Mouse (Mus musculus): ENCODE measurements around the gene Cpsf2.

Gene Cpsf2

GRCm38 (mm10) chr12:101980266-101980665 is 4.5 kb downstream of the Cpsf2 start:
- peak in 1 of 2 experiments; percentile 28 for DNase-seq (ENCODE audit: low spot score in 2 of 2)

- DNase-seq (ENCODE audit: low spot score in 2 of 2): no peak
Measured at GRCm38 (mm10) chr12:101981559-101981958, 5.8 kb downstream of the Cpsf2 start.

- DNase-seq (ENCODE audit: low spot score in 2 of 2): no peak
Measured at GRCm38 (mm10) chr12:101982977-101983376, 7.2 kb downstream of the Cpsf2 start.

- no peak for DNase-seq (ENCODE audit: low spot score in 2 of 2)
Measured at GRCm38 (mm10) chr12:101985110-101985509, 9.3 kb downstream of the Cpsf2 start.

- DNase-seq (ENCODE audit: low spot score in 2 of 2): no peak
Measured at GRCm38 (mm10) chr12:101987659-101988058, 11.9 kb downstream of the Cpsf2 start.

GRCm38 (mm10) chr12:101994576-101995467 is 19.0 kb downstream of the Cpsf2 start:
- DNase-seq (ENCODE audit: low spot score in 2 of 2): no peak

- DNase-seq (ENCODE audit: low spot score in 2 of 2): no peak
Measured at GRCm38 (mm10) chr12:101998929-101999328, 23.1 kb downstream of the Cpsf2 start.

- DNase-seq (ENCODE audit: low spot score in 2 of 2): no peak
Measured at GRCm38 (mm10) chr12:102000785-102001184, 25.0 kb downstream of the Cpsf2 start.

GRCm38 (mm10) chr12:102008111-102008977 is 32.6 kb downstream of the Cpsf2 start:
- no peak for DNase-seq (ENCODE audit: low spot score in 2 of 2)

- DNase-seq (ENCODE audit: low spot score in 2 of 2): no peak
Measured at GRCm38 (mm10) chr12:102009551-102009950, 33.8 kb downstream of the Cpsf2 start.

- DNase-seq (ENCODE audit: low spot score in 2 of 2): no peak
Measured at GRCm38 (mm10) chr12:102014411-102014810, 38.6 kb downstream of the Cpsf2 start.

- DNase-seq (ENCODE audit: low spot score in 2 of 2): no peak
Measured at GRCm38 (mm10) chr12:102015127-102015526, 39.3 kb downstream of the Cpsf2 start.

GRCm38 (mm10) chr12:102021923-102022322 is 46.1 kb downstream of the Cpsf2 start:
- DNase-seq (ENCODE audit: low spot score in 2 of 2): no peak

GRCm38 (mm10) chr12:102029184-102029583 is 53.4 kb downstream of the Cpsf2 start:
- DNase-seq (ENCODE audit: low spot score in 2 of 2): no peak

- DNase-seq (ENCODE audit: low spot score in 2 of 2): no peak
Measured at GRCm38 (mm10) chr12:102029892-102030446, 54.2 kb downstream of the Cpsf2 start.

GRCm38 (mm10) chr12:102034934-102035333 is 59.1 kb downstream of the Cpsf2 start:
- no peak for DNase-seq (ENCODE audit: low spot score in 2 of 2)

- no peak for DNase-seq (ENCODE audit: low spot score in 2 of 2)
Measured at GRCm38 (mm10) chr12:102039861-102040260, 64.1 kb downstream of the Cpsf2 start.

- no peak for DNase-seq (ENCODE audit: low spot score in 2 of 2)
Measured at GRCm38 (mm10) chr12:102041699-102042098, 65.9 kb downstream of the Cpsf2 start.

- no peak for DNase-seq (ENCODE audit: low spot score in 2 of 2)
Measured at GRCm38 (mm10) chr12:102042247-102042646, 66.5 kb downstream of the Cpsf2 start.

- DNase-seq (ENCODE audit: low spot score in 2 of 2): no peak
Measured at GRCm38 (mm10) chr12:102043840-102044239, 68.1 kb downstream of the Cpsf2 start.

- no peak for DNase-seq (ENCODE audit: low spot score in 2 of 2)
Measured at GRCm38 (mm10) chr12:102054155-102054554, 78.4 kb downstream of the Cpsf2 start.

GRCm38 (mm10) chr12:102055758-102056157 is 80.0 kb downstream of the Cpsf2 start:
- DNase-seq (ENCODE audit: low spot score in 2 of 2): no peak
